Mouse (Mus musculus) ES-Bruce4 (cell line): ENCODE measurements around the gene Klhl11. TPM values are rescaled to one million over a fixed set of nuclear protein-coding genes. Genes with fewer than 3 reads are reported as not detected.

Experiments
- H3K27ac ChIP-seq: 2 replicates; pipeline ENCODE4 v1.5.1; 2012; ENCODE audit warnings: low read length, inconsistent platforms; ENCODE audit not compliant: insufficient read depth
- H3K27me3 ChIP-seq: 2 replicates; pipeline ENCODE4 v1.6.1; 2012; ENCODE audit warnings: mild to moderate bottlenecking, low read length, inconsistent platforms; ENCODE audit not compliant: control insufficient read depth, poor library complexity, insufficient read depth, severe bottlenecking
- H3K36me3 ChIP-seq: 2 replicates; pipeline ENCODE4 v1.6.1; 2012; ENCODE audit warnings: inconsistent platforms, mild to moderate bottlenecking, low read length, moderate library complexity; ENCODE audit not compliant: control insufficient read depth, poor library complexity, insufficient read depth, severe bottlenecking
- H3K4me1 ChIP-seq: one replicate; pipeline ENCODE4 v1.8.1; 2011; ENCODE audit warnings: low read length; ENCODE audit not compliant: control insufficient read depth, insufficient read depth
- H3K4me3 ChIP-seq: 2 replicates; pipeline ENCODE4 v1.5.1; 2011; ENCODE audit warnings: low read depth, mild to moderate bottlenecking, low read length
- H3K9ac ChIP-seq: 2 replicates; pipeline ENCODE4 v1.6.1; 2012; ENCODE audit warnings: low read depth, mild to moderate bottlenecking, inconsistent platforms; ENCODE audit not compliant: poor library complexity, severe bottlenecking
- H3K9me3 ChIP-seq: replicated peaks from 2 replicates; pipeline ENCODE4 v1.6.1; 2012; ENCODE audit warnings: mild to moderate bottlenecking, low read length, inconsistent platforms; ENCODE audit not compliant: control insufficient read depth, poor library complexity, insufficient read depth, severe bottlenecking
- CTCF ChIP-seq: IDR thresholded peaks from one replicate; pipeline ENCODE4 v1.8.1; 2011; ENCODE audit warnings: low read depth, low read length
- EP300 ChIP-seq: IDR thresholded peaks from 2 replicates; pipeline ENCODE4 v1.6.1; 2011; ENCODE audit warnings: low read depth, low read length; ENCODE audit not compliant: insufficient read depth
- POLR2A ChIP-seq: IDR thresholded peaks from one replicate; pipeline ENCODE4 v1.8.1; 2011; ENCODE audit warnings: low read length; ENCODE audit not compliant: insufficient read depth
- polyA plus RNA-seq: library from polyadenylated mRNA; stranded (reverse); fragments of >200 nt; gene quantifications from 2 replicates; pipeline ENCODE4 v1.2.4, GENCODE M21; 2011; ENCODE audit warnings: low read depth; ENCODE audit not compliant: missing spikeins, insufficient read depth, insufficient read length

Gene Klhl11
- polyA plus RNA-seq, 1 experiment: 18.4 TPM

DNA sequence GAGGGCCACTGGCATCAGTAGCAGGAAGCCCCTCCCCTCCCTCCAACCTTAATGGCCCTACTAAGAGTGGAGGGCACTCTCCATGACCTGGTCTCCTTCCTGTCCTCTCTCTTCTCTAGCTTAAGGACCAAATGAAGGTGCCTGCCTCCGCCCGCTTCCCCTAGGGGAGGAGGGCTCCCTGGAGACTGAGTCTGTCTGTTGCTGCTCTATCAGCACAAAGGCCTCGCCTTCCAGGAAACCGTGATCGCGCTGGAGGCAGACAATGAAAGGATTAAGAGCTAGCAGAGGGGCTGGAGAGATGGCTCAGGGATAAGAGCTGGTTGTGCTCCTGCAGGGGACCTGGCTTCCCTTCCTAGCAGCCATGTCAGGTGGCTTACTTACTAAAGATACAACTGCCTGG, 28.8 kb upstream of the Klhl11 start:
- TF ChIP-seq CTCF (no peak), EP300 (0 out of 2 replicates have a peak, but pooled peaks have one; percentile 26), POLR2A (no peak)
- no peak overlapping the region for H3K9ac ChIP-seq
- H3K9me3 ChIP-seq: no peaks in the 10 kb centered on the region
- H3K27ac ChIP-seq: peak overlapping the region; percentile 12
- H3K27me3 ChIP-seq: no peaks in the 10 kb centered on the region
- H3K4me3 ChIP-seq: no peak overlapping the region
- peaks cover 2% of the 10 kb centered on the region for H3K4me1 ChIP-seq
- peaks cover 62% of the 10 kb centered on the region for H3K36me3 ChIP-seq

DNA sequence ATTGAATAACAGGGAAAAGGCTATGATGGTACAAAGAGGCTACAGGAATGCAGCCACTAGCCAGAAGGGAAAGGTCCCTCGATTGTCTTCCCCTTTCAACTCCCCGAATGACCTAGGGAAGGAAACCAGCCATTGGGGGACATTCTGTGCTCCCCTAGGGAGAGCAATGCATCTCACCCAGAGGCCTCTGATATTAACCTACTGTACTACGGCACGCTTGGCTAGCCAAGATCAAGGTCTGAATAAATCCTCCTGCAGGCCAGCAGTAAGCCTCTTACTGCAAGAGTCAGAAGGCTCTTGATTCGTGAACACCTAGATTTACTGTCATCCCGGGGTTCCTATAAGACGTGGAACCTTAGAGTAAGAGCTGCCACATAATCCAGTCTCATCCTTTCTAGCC, 28.1 kb upstream of the Klhl11 start:
- H3K36me3 ChIP-seq: peaks cover 68% of the 10 kb centered on the region

DNA sequence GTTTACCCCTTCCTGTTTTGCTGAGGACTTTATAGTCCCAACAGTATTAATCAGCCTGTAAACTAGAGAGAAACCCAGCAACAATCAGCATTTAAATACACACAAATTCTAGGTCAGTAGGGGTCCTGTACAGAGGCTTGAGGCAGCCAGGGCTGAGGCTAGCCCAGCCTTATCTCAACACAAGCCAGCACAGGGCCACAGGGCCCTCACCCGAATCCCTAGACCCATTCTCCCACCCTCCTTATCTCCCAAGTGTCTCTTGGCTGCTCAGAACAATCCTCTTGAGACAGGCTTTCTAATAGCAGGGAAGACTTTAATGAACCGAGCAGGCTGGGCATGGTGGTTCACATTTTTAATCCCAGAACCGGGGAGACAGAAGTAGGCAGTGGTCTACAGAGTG, 27.7 kb upstream of the Klhl11 start:
- H3K27me3 ChIP-seq: no peaks in the 10 kb centered on the region
- H3K36me3 ChIP-seq: peaks cover 72% of the 10 kb centered on the region
- TF ChIP-seq EP300 (no peak), CTCF (no peak)
- H3K4me1 ChIP-seq: peaks cover 2% of the 10 kb centered on the region
- H3K27ac ChIP-seq: no peak overlapping the region
- H3K9me3 ChIP-seq: no peaks in the 10 kb centered on the region
- no peak overlapping the region for H3K9ac ChIP-seq
- no peak overlapping the region for H3K4me3 ChIP-seq

More for the DNA sequence above, 28.1 kb upstream of the Klhl11 start:
- Histone ChIP-seq H3K27me3 (no peaks in the 10 kb centered on the region), H3K9me3 (no peaks in the 10 kb centered on the region), H3K4me3 (no peak overlapping the region), H3K4me1 (peaks cover 2% of the 10 kb centered on the region), H3K27ac (no peak overlapping the region), H3K9ac (no peak overlapping the region)
- TF ChIP-seq POLR2A (no peak), CTCF (no peak), EP300 (no peak)

DNA sequence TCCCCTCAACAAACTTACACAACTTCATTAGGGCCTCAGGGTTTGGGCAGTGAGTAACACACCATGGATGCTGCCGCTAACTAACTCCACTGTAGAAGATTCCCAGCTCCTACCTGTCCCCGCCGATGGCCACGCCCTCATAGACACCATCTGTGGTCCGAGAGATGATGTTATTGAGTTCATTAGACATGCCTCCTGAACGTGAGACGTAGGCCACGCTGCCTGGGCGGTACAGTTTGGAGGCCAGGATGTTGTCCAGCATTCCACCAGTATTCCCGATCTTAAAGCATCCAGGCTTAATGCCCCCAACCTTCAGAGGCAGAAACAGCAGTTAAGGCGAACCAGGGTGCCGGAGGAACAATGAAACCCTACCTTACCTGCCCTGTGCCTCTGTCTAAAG, 21.2 kb upstream of the Klhl11 start:
- Histone ChIP-seq H3K27ac (peak overlapping the region; percentile 34), H3K27me3 (no peaks in the 10 kb centered on the region), H3K4me1 (no peaks in the 10 kb centered on the region), H3K9ac (peak overlapping the region; percentile 13; the same call in 1 of the 2 replicates), H3K9me3 (no peaks in the 10 kb centered on the region), H3K4me3 (peak overlapping the region; percentile 33), H3K36me3 (peaks cover 74% of the 10 kb centered on the region)
- TF ChIP-seq EP300 (no peak), CTCF (no peak), POLR2A (no peak)

DNA sequence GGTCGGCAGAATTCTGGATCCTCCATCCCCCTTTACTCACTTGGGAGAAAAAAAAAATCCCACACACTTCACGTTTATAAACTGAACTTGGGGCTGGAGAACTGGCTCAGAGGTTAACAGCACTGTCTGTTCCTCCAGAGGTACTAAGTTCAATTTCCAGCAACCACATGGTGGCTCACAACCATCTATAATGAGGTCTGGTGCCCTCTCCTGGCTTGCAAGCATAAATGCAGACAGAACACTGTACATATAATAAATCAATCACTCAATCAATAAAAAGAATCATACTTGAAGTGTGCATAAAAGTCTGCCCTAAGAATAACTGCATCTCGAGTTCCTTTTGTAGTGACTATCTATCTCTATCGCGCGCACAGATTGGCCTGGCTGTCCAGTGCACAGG, 18.4 kb upstream of the Klhl11 start:
- peaks cover 65% of the 10 kb centered on the region for H3K36me3 ChIP-seq
- H3K27ac ChIP-seq: no peak overlapping the region
- no peak overlapping the region for H3K9ac ChIP-seq
- H3K4me1 ChIP-seq: no peaks in the 10 kb centered on the region
- no peaks in the 10 kb centered on the region for H3K9me3 ChIP-seq
- no peaks in the 10 kb centered on the region for H3K27me3 ChIP-seq
- TF ChIP-seq EP300 (no peak), CTCF (no peak), POLR2A (no peak)
- H3K4me3 ChIP-seq: no peak overlapping the region

DNA sequence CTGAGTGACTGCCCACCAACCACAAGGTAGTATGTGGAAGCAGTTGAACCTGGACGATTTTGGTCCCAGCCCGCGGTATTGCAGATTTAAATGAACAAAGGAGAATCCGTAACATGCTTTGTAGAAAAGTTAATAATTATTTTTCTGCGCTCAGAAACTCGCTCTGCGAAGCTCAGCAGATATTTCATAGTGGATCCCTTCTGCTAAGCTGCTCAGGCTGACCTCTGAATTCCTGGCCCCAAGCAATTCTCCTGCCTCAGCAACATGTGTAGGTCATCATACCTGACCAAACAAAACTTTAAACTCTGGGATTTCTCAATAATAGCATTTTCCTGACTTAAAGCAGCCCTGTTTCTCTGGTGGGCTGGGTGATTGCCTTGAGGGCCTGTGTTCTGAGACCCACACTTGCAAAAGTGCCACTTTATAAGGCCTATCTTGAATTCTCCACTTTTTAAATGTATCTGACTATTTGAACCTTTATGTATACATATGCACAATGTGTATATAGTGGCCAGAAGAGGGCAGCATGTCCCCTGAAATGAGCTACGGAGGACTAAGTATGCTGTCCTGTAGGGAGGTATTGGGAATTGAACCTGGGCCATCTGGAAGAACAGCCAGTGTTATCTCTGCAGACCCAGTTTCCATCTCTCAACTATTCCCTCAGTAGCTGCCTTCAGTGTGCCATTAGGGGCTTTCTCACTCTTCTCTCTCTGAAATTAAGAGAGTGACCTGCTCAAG, 13.4 kb upstream of the Klhl11 start:
- H3K36me3 ChIP-seq: peaks cover 84% of the 10 kb centered on the region
- no peak overlapping the region for H3K27ac ChIP-seq
- H3K4me1 ChIP-seq: no peaks in the 10 kb centered on the region
- no peak overlapping the region for H3K4me3 ChIP-seq
- no peaks in the 10 kb centered on the region for H3K27me3 ChIP-seq
- H3K9me3 ChIP-seq: no peaks in the 10 kb centered on the region
- no peak for TF ChIP-seq POLR2A
- TF ChIP-seq EP300: no peak
- TF ChIP-seq CTCF: no peak
- H3K9ac ChIP-seq: no peak overlapping the region
